Mouse (Mus musculus) G1E (cell line): ENCODE results near the gene Rpl24.

Experiments
- CTCF ChIP-seq: IDR thresholded peaks from 2 replicates; pipeline ENCODE4 v1.5.1; 2012; ENCODE audit warnings: low read depth, low read length, inconsistent platforms, mixed read lengths
- GATA1 ChIP-seq: IDR thresholded peaks from 2 replicates; pipeline ENCODE4 v1.6.1; 2012; ENCODE audit warnings: borderline replicate concordance, low read length, inconsistent platforms, mixed read lengths

DNA sequence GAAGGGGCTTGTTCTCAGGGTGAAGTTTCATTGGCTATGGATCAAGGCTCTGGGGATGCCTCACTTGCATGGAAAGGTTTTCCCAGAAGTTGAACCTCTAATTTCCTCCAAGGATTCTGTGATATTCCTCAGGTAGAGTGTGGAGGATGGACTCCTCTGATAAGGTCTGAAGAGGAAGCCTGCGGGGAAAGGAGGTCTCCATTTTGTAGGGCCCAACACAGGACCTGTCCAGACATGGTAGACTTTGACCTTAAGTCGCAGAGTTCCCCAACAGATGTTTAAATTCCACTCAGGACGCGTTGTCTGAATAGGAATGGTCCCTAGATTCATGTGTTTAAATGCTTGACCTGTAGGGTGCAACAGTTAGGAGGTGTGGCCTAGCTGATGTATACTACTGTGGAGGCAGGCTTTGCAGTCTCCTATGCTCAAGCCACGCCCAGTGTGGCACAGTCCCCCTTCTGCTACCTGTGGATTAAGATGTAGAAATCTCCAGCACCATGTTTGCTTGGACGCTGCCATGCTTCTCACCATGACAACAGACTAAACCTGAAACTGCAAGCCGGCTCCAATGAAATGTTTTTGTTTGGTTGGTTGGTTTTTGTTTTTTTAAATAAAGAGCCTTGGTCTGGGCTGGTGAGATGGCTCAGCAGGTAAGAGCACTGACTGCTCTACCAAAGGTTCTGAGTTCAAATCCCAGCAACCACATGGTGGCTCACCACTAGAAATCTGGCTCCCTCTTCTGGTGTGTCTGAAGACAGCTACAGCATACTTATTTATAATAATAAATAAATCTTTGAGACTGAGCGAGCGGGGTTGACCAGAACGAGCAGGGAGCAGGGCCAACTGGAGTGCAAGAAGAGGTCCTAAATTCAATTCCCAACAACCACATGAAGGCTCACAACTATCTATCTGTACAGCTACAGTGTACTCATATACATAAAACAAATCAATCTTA lies 47.0 kb downstream of the Rpl24 start:
- TF ChIP-seq CTCF = no peak
- TF ChIP-seq GATA1 = no peak
